In the genomic region with DNA sequence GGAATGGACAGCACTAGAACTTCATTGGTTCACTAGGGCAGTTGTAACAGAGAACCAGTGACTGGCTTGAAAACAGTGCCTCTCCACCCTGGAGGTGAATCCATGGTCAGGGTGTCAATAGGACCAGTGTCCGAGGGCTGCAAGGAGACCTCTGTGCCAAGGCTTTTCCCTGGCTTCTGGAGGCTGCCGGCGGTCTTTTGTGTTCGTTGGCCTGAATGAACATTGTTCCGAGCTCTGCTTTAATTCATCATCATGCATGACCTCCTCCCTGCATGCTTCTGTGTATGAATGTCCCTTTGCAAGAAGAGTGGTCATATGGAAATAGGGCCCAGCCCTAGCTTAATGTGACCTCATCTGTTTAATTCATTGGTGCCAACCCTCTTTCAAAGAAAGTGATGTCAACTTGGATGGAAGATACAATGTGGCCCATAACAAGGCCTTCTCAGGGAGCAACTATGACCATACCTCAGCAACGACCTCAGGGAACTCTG, we compare ENCODE assay signal across 21 mouse cellular contexts.
DNase-seq lines count a peak whose midpoint lies in the region; ATAC-seq and TF ChIP-seq lines count a peak whose summit lies in the region.
"Had no signal": no experiment of that assay in that cellular context is flagged by ENCODE, and none has a peak within 500 bp of the region (broad histone marks: within the 10 kb centered on the region; RNA-seq: fewer than 3 reads in every experiment).

No protein-coding gene starts in this region.

- peaks cover 12% of the 10 kb centered on the region for H3K4me1 ChIP-seq in hindbrain, embryonic 10.5 days (replicated peaks)
- H3K4me1 ChIP-seq in hindbrain, embryonic 13.5 days (replicated peaks): no peaks in the 10 kb centered on the region; the same call in 1 of the 2 replicates
- peaks cover 5% of the 10 kb centered on the region; the same call in 1 of the 2 replicates for H3K4me1 ChIP-seq in forebrain, embryonic 15.5 days
- H3K4me1 ChIP-seq in hindbrain, embryonic 16.5 days (ENCODE audit: control insufficient read depth, insufficient read depth, low read depth, low read length): no peaks in the 10 kb centered on the region
- peaks cover 4% of the 10 kb centered on the region for H3K4me1 ChIP-seq in heart, adult 2 months (ENCODE audit: control insufficient read depth, insufficient read depth, low read length)
- peaks cover 4% of the 10 kb centered on the region; the same call in 1 of the 2 replicates for H3K4me1 ChIP-seq in heart, embryonic 11.5 days (ENCODE audit: control insufficient read depth, insufficient read depth, low read length)
- H3K4me1 ChIP-seq in kidney, embryonic 16.5 days (ENCODE audit: insufficient read depth, low read length): no peaks in the 10 kb centered on the region

- no peak for TF ChIP-seq CTCF in heart, adult 2 months (IDR thresholded peaks at IDR 0.05)

- H3K36me3 ChIP-seq in hindbrain, embryonic 10.5 days: no peaks in the 10 kb centered on the region
- H3K36me3 ChIP-seq in hindbrain, embryonic 13.5 days: no peaks in the 10 kb centered on the region
- H3K36me3 ChIP-seq in forebrain, embryonic 15.5 days: no peaks in the 10 kb centered on the region
- no peaks in the 10 kb centered on the region for H3K36me3 ChIP-seq in hindbrain, embryonic 16.5 days (ENCODE audit: control insufficient read depth, insufficient read depth, low read length)
- no peaks in the 10 kb centered on the region for H3K36me3 ChIP-seq in heart, adult 2 months (ENCODE audit: control insufficient read depth, insufficient read depth, low read length)
- H3K36me3 ChIP-seq in heart, embryonic 11.5 days (ENCODE audit: control insufficient read depth, insufficient read depth, low read length): no peaks in the 10 kb centered on the region
- no peaks in the 10 kb centered on the region for H3K36me3 ChIP-seq in kidney, embryonic 16.5 days (ENCODE audit: insufficient read depth, low read length)
- H3K36me3 ChIP-seq: heart, embryonic 12.5 days had no signal

- no peak overlapping the region for H3K27ac ChIP-seq in hindbrain, embryonic 10.5 days
- H3K27ac ChIP-seq in hindbrain, embryonic 13.5 days: no peak overlapping the region
- H3K27ac ChIP-seq in forebrain, embryonic 15.5 days (replicated peaks): no peak overlapping the region
- H3K27ac ChIP-seq in hindbrain, embryonic 16.5 days (ENCODE audit: low read depth, low read length): no peak overlapping the region
- H3K27ac ChIP-seq in heart, adult 2 months: no peak overlapping the region
- no peak overlapping the region for H3K27ac ChIP-seq in heart, embryonic 11.5 days (ENCODE audit: low read depth, low read length)
- no peak overlapping the region for H3K27ac ChIP-seq in kidney, embryonic 16.5 days (ENCODE audit: low read length)

- H3K4me3 ChIP-seq in hindbrain, embryonic 10.5 days: no peak overlapping the region
- no peak overlapping the region for H3K4me3 ChIP-seq in hindbrain, embryonic 13.5 days
- no peak overlapping the region for H3K4me3 ChIP-seq in forebrain, embryonic 15.5 days
- no peak overlapping the region for H3K4me3 ChIP-seq in hindbrain, embryonic 16.5 days (ENCODE audit: low read length)
- no peak overlapping the region for H3K4me3 ChIP-seq in heart, adult 2 months
- no peak overlapping the region for H3K4me3 ChIP-seq in heart, embryonic 11.5 days (ENCODE audit: low read depth, low read length)
- H3K4me3 ChIP-seq in kidney, embryonic 16.5 days (ENCODE audit: low read length): no peak overlapping the region
- H3K4me3 ChIP-seq: heart, embryonic 12.5 days; megakaryocyte, embryonic 14.5 days had no signal

- H3K27me3 ChIP-seq in hindbrain, embryonic 10.5 days (ENCODE audit: insufficient read depth, poor library complexity, severe bottlenecking): no peaks in the 10 kb centered on the region
- H3K27me3 ChIP-seq in hindbrain, embryonic 13.5 days: no peaks in the 10 kb centered on the region
- H3K27me3 ChIP-seq in forebrain, embryonic 15.5 days: no peaks in the 10 kb centered on the region
- H3K27me3 ChIP-seq in hindbrain, embryonic 16.5 days (replicated peaks; ENCODE audit: control insufficient read depth, insufficient read depth, low read length): no peaks in the 10 kb centered on the region
- H3K27me3 ChIP-seq in heart, adult 2 months (ENCODE audit: control insufficient read depth, insufficient read depth, low read length): no peaks in the 10 kb centered on the region
- H3K27me3 ChIP-seq in heart, embryonic 11.5 days (ENCODE audit: control insufficient read depth, insufficient read depth, low read length): no peaks in the 10 kb centered on the region
- no peaks in the 10 kb centered on the region for H3K27me3 ChIP-seq in kidney, embryonic 16.5 days (ENCODE audit: insufficient read depth, low read length)
- H3K27me3 ChIP-seq: heart, embryonic 12.5 days had no signal

- no peak for TF ChIP-seq POLR2A in heart, adult 2 months (IDR thresholded peaks at IDR 0.05; ENCODE audit: insufficient read depth, low read depth, low read length)

- ATAC-seq in hindbrain, embryonic 13.5 days (ENCODE audit: low FRiP score): no peak
- ATAC-seq in forebrain, embryonic 15.5 days (replicated peaks): peak; percentile 41; the same call in 1 of the 2 replicates
- peak; percentile 81 for ATAC-seq in hindbrain, embryonic 16.5 days
- no peak for ATAC-seq in heart, embryonic 11.5 days (replicated peaks; ENCODE audit: insufficient number of reproducible peaks, low FRiP score, low TSS enrichment)
- no peak for ATAC-seq in kidney, embryonic 16.5 days (ENCODE audit: low FRiP score, low TSS enrichment)
- ATAC-seq: inflammation-experienced regulatory T-cells, adult 6 months had no signal

- H3K4me2 ChIP-seq in hindbrain, embryonic 13.5 days: no peak overlapping the region
- H3K4me2 ChIP-seq in forebrain, embryonic 15.5 days (replicated peaks): no peak overlapping the region
- no peak overlapping the region for H3K4me2 ChIP-seq in hindbrain, embryonic 16.5 days (ENCODE audit: low read length)
- no peak overlapping the region for H3K4me2 ChIP-seq in heart, embryonic 11.5 days
- H3K4me2 ChIP-seq in kidney, embryonic 16.5 days (replicated peaks; ENCODE audit: low read depth, low read length): no peak overlapping the region
- H3K4me2 ChIP-seq: heart, embryonic 12.5 days had no signal

- H3K79me2 ChIP-seq in heart, adult 2 months (replicated peaks; ENCODE audit: control insufficient read depth, insufficient read depth, low read length): no peaks in the 10 kb centered on the region

- intact Hi-C loops in heart, adult 2 months (cut with DNase I): no loop called here

- DNase-seq in hindbrain, embryonic 10.5 days (ENCODE audit: low spot score): peak; percentile 10
- DNase-seq in brain, adult 2 months (ENCODE audit: low read depth, low spot score): peak; percentile 39
- no peak for DNase-seq in heart, adult 2 months
- DNase-seq: adrenal gland, postnatal 36 days; B cell, adult 2 months; cerebellum, adult 2 months; cerebellum, postnatal 36 days; heart, postnatal 14 days; kidney, adult 8-10 months; kidney, postnatal 25 days; left cerebral cortex, postnatal 4 days; lung, adult 2 months; thymus, postnatal 4 days had no signal

- no peak overlapping the region for H3K9ac ChIP-seq in hindbrain, embryonic 13.5 days
- no peak overlapping the region for H3K9ac ChIP-seq in forebrain, embryonic 15.5 days (replicated peaks)
- no peak overlapping the region for H3K9ac ChIP-seq in hindbrain, embryonic 16.5 days (ENCODE audit: low read depth, low read length)
- H3K9ac ChIP-seq in heart, adult 2 months (ENCODE audit: low read depth, low read length): no peak overlapping the region
- H3K9ac ChIP-seq in heart, embryonic 11.5 days (ENCODE audit: low read depth, low read length): no peak overlapping the region
- no peak overlapping the region for H3K9ac ChIP-seq in kidney, embryonic 16.5 days (replicated peaks; ENCODE audit: low read length)
- H3K9ac ChIP-seq: heart, embryonic 12.5 days had no signal

- WGBS in hindbrain, embryonic 10.5 days: 55% methylated on average over 6 of the region's 6 CpGs
- 28% methylated on average over 6 of the region's 6 CpGs for WGBS in hindbrain, embryonic 13.5 days
- WGBS in forebrain, embryonic 15.5 days: 33% methylated on average over 6 of the region's 6 CpGs
- WGBS in hindbrain, embryonic 16.5 days: 32% methylated on average over 6 of the region's 6 CpGs
- WGBS in heart, adult 2 months: 90% methylated on average over 6 of the region's 6 CpGs
- WGBS in heart, embryonic 11.5 days (ENCODE audit: insufficient replicate concordance): 87% methylated on average over 6 of the region's 6 CpGs
- WGBS in kidney, embryonic 16.5 days: 87% methylated on average over 6 of the region's 6 CpGs

- H3K9me3 ChIP-seq in hindbrain, embryonic 10.5 days: no peaks in the 10 kb centered on the region
- H3K9me3 ChIP-seq in hindbrain, embryonic 13.5 days: no peaks in the 10 kb centered on the region
- H3K9me3 ChIP-seq in forebrain, embryonic 15.5 days: no peaks in the 10 kb centered on the region
- H3K9me3 ChIP-seq in hindbrain, embryonic 16.5 days (ENCODE audit: control insufficient read depth, low read length): no peaks in the 10 kb centered on the region
- H3K9me3 ChIP-seq in heart, embryonic 11.5 days (replicated peaks; ENCODE audit: control insufficient read depth, low read length): no peaks in the 10 kb centered on the region
- no peaks in the 10 kb centered on the region for H3K9me3 ChIP-seq in kidney, embryonic 16.5 days (ENCODE audit: low read length)
- H3K9me3 ChIP-seq: heart, embryonic 12.5 days; megakaryocyte, embryonic 14.5 days had no signal

- TF ChIP-seq EP300 in heart, adult 2 months (IDR thresholded peaks at IDR 0.05; ENCODE audit: insufficient read depth, low read depth, low read length): no peak

Comparison
In these comparisons a context has a peak if more than half of its experiments do, and no peak if none do; other contexts are left out.
1. ATAC-seq: peak in forebrain, embryonic 15.5 days (single experiment) and hindbrain, embryonic 16.5 days (single experiment); none in hindbrain, embryonic 13.5 days (single experiment), heart, embryonic 11.5 days (single experiment) and kidney, embryonic 16.5 days (single experiment).
2. DNase-seq: peak in hindbrain, embryonic 10.5 days (single experiment) and brain, adult 2 months (single experiment); none in heart, adult 2 months (0 of 2).